Mouse (Mus musculus): ENCODE measurements around the gene Abca4. TPM values are rescaled to one million over a fixed set of nuclear protein-coding genes. Genes with fewer than 3 reads are reported as not detected.

Abca4 gene
- not detected for polyA plus RNA-seq (2014; fragmentation: Illumina TruSeq; extraction: RNeasy Lipid Tissue Mini Kit (QIAGEN cat#74804); ENCODE audit: low read depth, low replicate concordance)

DNA sequence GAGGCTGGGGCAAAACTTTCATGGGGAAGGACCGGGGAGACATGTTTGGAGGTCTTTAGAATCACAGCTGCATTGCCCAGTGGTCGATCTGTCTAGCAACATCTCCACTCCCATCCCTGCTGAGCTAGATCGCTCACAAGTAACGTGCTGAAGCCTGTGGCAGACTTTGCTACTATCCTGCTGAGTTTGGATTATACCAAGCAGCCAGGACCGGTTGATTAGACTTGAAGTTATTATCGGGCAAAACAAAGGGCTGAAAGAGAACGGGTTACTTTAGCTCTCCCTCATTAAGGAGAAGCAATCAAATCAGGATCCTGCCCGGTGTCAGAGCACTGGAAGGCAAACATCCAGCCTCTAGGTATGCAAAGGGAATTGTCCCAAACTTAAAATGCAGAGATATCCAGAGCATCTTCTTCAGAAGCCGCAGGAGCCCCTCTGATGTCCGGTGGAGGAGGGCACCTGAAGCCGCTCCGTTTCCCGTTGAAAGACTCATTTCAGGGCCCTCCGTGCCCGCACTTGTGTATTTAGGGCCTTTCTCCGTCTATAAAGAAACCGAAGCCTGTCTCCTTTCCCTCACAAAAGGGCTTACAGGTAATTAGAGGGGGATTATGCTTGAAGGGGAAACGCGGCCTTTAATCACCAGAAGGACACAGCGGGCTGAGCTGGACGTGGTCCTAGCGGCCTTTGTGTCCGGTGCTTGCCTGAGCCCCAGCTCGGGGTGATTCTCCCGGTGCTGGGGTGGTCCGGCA, at the start of gene Abca4:
Gene Abca4, plus strand, starts transcription at position 645 of the 749 bp plus-strand sequence.

Other genes with a start within 250 kb of the Abca4 start
- 871 TPM for gene Abcd3, start 229.1 kb upstream of the Abca4 start, polyA plus RNA-seq (2014; fragmentation: Illumina TruSeq; extraction: RNeasy Lipid Tissue Mini Kit (QIAGEN cat#74804); ENCODE audit: low read depth, low replicate concordance)
- 87.6 TPM for gene Arhgap29, start 91.9 kb upstream of the Abca4 start, polyA plus RNA-seq (2014; fragmentation: Illumina TruSeq; extraction: RNeasy Lipid Tissue Mini Kit (QIAGEN cat#74804); ENCODE audit: low read depth, low replicate concordance)
- gene Gclm, start 201.1 kb downstream of the Abca4 start, polyA plus RNA-seq (2014; fragmentation: Illumina TruSeq; extraction: RNeasy Lipid Tissue Mini Kit (QIAGEN cat#74804); ENCODE audit: low read depth, low replicate concordance): 363 TPM
- gene Dnttip2, start 229.9 kb downstream of the Abca4 start, polyA plus RNA-seq (2014; fragmentation: Illumina TruSeq; extraction: RNeasy Lipid Tissue Mini Kit (QIAGEN cat#74804); ENCODE audit: low read depth, low replicate concordance): 53.2 TPM
- gene Bcar3, start 249.7 kb downstream of the Abca4 start, polyA plus RNA-seq (2014; fragmentation: Illumina TruSeq; extraction: RNeasy Lipid Tissue Mini Kit (QIAGEN cat#74804); ENCODE audit: low read depth, low replicate concordance): 16.3 TPM

Measured in liver, adult 10 weeks (tissue).